Mouse (Mus musculus) mouse trophoblast stem cell (cell line): ENCODE results near the gene Reps2.

Source experiments
- in situ Hi-C, 2 experiments: fragments of 300-500 bp; cut with MseI, MboI; formaldehyde crosslinking; loops; 2 replicates in 1 of 2; 3 replicates in 1 of 2; pipeline ENCODE4 v1.15.1; 2025

Gene Reps2

GRCm38 (mm10) chrX:162643091-162643788 lies at the start of gene Reps2:
Gene Reps2, minus strand, starts transcription at chrX:162643649.
- in situ Hi-C loops = no loop called here

GRCm38 (mm10) chrX:162691272-162691671 lies 47.8 kb upstream of the Reps2 start:
- in situ Hi-C loops = no loop called here

DNA sequence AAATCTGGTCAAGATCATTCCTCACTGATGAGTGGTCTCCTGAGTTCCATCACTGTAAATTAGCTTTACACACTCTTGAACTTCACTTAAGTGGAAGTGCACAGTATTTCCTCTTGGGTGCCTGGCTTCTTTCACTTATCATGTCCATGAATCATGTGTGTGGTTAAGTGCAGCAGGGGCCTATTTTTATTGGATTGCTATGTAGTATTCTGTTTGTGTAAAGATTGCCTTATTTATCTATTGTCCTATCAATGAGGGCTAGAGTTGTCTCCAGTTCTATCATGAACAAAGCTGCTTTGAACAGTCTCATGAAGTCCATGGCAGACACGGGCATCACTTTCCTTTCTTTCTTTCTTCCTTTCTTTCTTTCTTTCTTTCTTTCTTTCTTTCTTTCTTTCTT lies 41.9 kb upstream of the Reps2 start:
- in situ Hi-C loops = no loop called here

GRCm38 (mm10) chrX:162679506-162679905 lies 36.1 kb upstream of the Reps2 start:
- in situ Hi-C loops = no loop called here

DNA sequence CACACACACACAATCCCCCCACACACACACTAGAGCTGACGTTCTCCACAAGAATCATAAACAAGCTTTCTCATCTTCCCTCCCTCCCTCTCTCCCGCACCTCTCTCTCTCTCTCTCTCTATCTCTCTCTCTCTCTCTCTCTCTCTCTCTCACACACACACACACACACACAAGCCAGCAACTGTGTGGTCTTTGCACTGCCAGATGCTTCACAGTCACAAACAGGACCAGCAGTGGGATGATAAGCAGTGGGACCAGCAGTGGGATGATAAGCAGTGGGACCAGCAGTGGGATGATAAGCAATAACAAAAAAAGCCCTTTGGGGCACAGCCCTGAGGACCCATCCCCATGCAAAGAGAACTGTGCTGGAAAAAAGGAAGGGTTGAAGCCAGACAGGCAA lies 35.4 kb upstream of the Reps2 start:
- in situ Hi-C loops = no loop called here

- in situ Hi-C loops = no loop called here
These were observed 22.7 kb upstream of the Reps2 start for GRCm38 (mm10) chrX:162666166-162666565.

GRCm38 (mm10) chrX:162660182-162660581 lies 16.7 kb upstream of the Reps2 start:
- in situ Hi-C loops = no loop called here

GRCm38 (mm10) chrX:162653518-162653917 lies 10.1 kb upstream of the Reps2 start:
- in situ Hi-C loops = no loop called here

- in situ Hi-C loops = no loop called here
These were observed 9.0 kb upstream of the Reps2 start for GRCm38 (mm10) chrX:162652445-162652844.

GRCm38 (mm10) chrX:162651125-162651524 lies 7.7 kb upstream of the Reps2 start:
- in situ Hi-C loops = no loop called here

- in situ Hi-C loops = no loop called here
These were observed 292 bp upstream of the Reps2 start for GRCm38 (mm10) chrX:162643789-162644092.

GRCm38 (mm10) chrX:162642402-162643090 lies 903 bp downstream of the Reps2 start:
- in situ Hi-C loops = no loop called here

DNA sequence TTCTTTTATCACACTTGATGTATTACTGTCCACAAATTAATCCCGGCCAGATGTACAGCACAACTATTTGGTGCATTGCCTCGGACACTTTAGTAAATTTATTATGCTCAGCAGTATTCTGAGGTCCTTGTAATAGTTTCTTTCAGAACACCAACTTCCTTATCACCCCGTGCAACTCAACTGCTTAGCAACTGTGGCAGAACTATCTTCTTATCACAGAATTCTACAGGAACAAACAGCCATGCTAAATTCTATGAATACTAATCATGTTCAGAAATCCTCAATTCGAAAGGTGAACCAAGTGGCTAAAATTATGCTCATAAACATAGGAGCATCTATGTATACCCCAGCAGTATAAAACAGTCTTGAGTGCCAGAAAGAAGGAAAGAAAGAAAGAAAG lies 1.7 kb downstream of the Reps2 start:
- in situ Hi-C loops = no loop called here

DNA sequence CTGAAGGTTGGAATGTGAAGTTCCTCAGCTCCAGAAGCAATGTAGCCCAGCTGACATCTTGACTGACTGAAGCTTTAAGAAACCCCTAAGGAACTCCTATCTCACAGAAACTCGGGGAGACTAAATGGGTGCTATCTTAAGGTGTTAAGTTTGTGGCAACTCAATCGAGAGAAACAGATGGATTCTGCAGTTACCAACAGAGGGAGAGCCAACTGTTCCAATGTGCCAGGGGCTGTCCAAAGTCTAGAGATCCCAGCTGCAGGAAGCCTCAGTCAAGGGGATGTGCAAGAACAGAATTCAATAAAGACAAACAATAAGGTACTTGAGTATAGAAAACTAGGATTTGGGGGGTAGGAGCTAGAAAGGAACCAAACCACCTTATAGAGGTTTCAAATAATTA lies 8.3 kb downstream of the Reps2 start:
- in situ Hi-C loops = no loop called here

DNA sequence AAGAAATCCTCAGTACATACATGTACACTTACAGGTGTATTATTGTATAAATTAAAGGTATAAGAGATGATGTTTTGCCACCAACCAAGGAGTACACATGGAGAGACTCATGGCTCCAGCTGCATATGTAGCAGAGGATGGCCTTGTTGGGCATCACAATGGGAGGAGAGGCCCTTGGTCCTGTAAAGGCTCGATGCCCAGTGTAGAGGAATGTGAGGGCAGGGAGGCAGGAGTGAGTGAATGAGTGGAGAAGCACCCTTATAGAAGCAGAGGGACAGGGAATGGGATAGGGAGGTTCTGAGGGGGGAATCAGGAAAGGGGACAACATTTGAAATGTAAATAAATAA lies 21.4 kb downstream of the Reps2 start:
- in situ Hi-C loops = no loop called here

GRCm38 (mm10) chrX:162621194-162622090 lies 22.0 kb downstream of the Reps2 start:
- in situ Hi-C loops = no loop called here

GRCm38 (mm10) chrX:162619705-162620104 lies 23.7 kb downstream of the Reps2 start:
- in situ Hi-C loops = no loop called here

GRCm38 (mm10) chrX:162618547-162618946 lies 24.9 kb downstream of the Reps2 start:
- in situ Hi-C loops = no loop called here

GRCm38 (mm10) chrX:162606113-162606512 lies 37.3 kb downstream of the Reps2 start:
- in situ Hi-C loops = no loop called here

- in situ Hi-C loops = no loop called here
These were observed 43.8 kb downstream of the Reps2 start for GRCm38 (mm10) chrX:162599666-162600065.

GRCm38 (mm10) chrX:162591005-162591801 lies 52.2 kb downstream of the Reps2 start:
- in situ Hi-C loops = no loop called here
